Mouse (Mus musculus) heart, embryonic 14.5 days (tissue): ENCODE data around the gene Rab24. TPM values are rescaled to one million over a fixed set of nuclear protein-coding genes. Genes with fewer than 3 reads are reported as not detected.

Source experiments
- ATAC-seq: fragments of 200-750 bp; cut with Nextera tagmentation; 2 replicates; pipeline ENCODE4 v1.8.0; 2017; ENCODE audit warnings: low read depth, moderate TSS enrichment; ENCODE audit not compliant: insufficient number of reproducible peaks, insufficient read depth, low FRiP score
- H3K27ac ChIP-seq, 2 experiments: fragments of 200-500 bp in 1 of 2; fragments of 300-500 bp in 1 of 2; sonication (generic) in 1 of 2; replicated peaks in 1 of 2; 2 replicates each; pipeline ENCODE4 v1.5.1; 2012 to 2014; ENCODE audit warnings: low read depth in 2 of 2, low read length in 2 of 2, control low read depth in 1 of 2, mild to moderate bottlenecking in 1 of 2, mixed read lengths in 1 of 2; ENCODE audit not compliant: control insufficient read depth in 1 of 2, insufficient read depth in 1 of 2
- H3K27me3 ChIP-seq: fragments of 300-500 bp; sonication (generic); 2 replicates; pipeline ENCODE4 v1.6.1; 2014; ENCODE audit warnings: mild to moderate bottlenecking, low read length, control low read depth; ENCODE audit not compliant: control insufficient read depth, insufficient read depth
- H3K36me3 ChIP-seq: fragments of 300-500 bp; sonication (generic); 2 replicates; pipeline ENCODE4 v1.6.1; 2014; ENCODE audit warnings: mild to moderate bottlenecking, control low read depth, low read length, mixed read lengths; ENCODE audit not compliant: control insufficient read depth, insufficient read depth
- H3K4me1 ChIP-seq, 2 experiments: fragments of 200-500 bp in 1 of 2; fragments of 300-500 bp in 1 of 2; sonication (generic) in 1 of 2; 2 replicates each; pipeline ENCODE4 v1.6.1; 2012 to 2014; ENCODE audit warnings: low read length in 2 of 2, control low read depth in 1 of 2, mixed read lengths in 1 of 2; ENCODE audit not compliant: control insufficient read depth in 2 of 2, insufficient read depth in 2 of 2
- H3K4me2 ChIP-seq: fragments of 300-500 bp; sonication (generic); 2 replicates; pipeline ENCODE4 v1.6.1; 2014; ENCODE audit warnings: mild to moderate bottlenecking, low read length
- H3K4me3 ChIP-seq, 2 experiments: fragments of 200-500 bp in 1 of 2; fragments of 300-500 bp in 1 of 2; sonication (generic) in 1 of 2; 2 replicates each; pipeline ENCODE4 v1.5.1; 2012 to 2014; ENCODE audit warnings: low read length in 2 of 2, mild to moderate bottlenecking in 2 of 2, control low read depth in 1 of 2, low read depth in 1 of 2, moderate library complexity in 1 of 2; ENCODE audit not compliant: control insufficient read depth in 1 of 2, insufficient read depth in 1 of 2
- H3K9ac ChIP-seq: fragments of 300-500 bp; sonication (generic); 2 replicates; pipeline ENCODE4 v1.6.1; 2014; ENCODE audit warnings: mild to moderate bottlenecking, low read length
- H3K9me3 ChIP-seq: fragments of 300-500 bp; sonication (generic); 2 replicates; pipeline ENCODE4 v1.6.1; 2016; ENCODE audit warnings: low read length, control low read depth; ENCODE audit not compliant: control insufficient read depth
- WGBS: fragments of 180-500 bp; shearing (Covaris S2); extraction: QIAGEN DNeasy Blood & Tissue Kit; methylation state at CpG from one replicate; pipeline ENCODE4 v1.1.7; 2014; 5-methylcytosine and 5-hydroxymethylcytosine counted together
- polyA plus RNA-seq: library from polyadenylated mRNA; unstranded; fragments of >200 nt; fragmentation: Nextera tagmentation; extraction: Ambion mirVana; gene quantifications from 2 replicates; pipeline ENCODE4 v1.2.1, GENCODE M21; 2014

The Rab24 gene
- polyA plus RNA-seq, 1 experiment from 2014 or later, result 78.7 TPM

GRCm38 (mm10) chr13:55313051-55313450 is 8.7 kb downstream of the Rab24 start:
- WGBS, result 85% methylated on average over 9 of the region's 9 CpGs
- no peaks in the 10 kb centered on the region for H3K4me1 ChIP-seq
- H3K27me3 ChIP-seq, result no peaks in the 10 kb centered on the region
- H3K4me2 ChIP-seq, result no peak overlapping the region
- H3K9ac ChIP-seq, result no peak overlapping the region
- peaks cover 96% of the 10 kb centered on the region for H3K36me3 ChIP-seq
- H3K4me3 ChIP-seq, result no peak overlapping the region
- H3K9me3 ChIP-seq, result no peaks in the 10 kb centered on the region
- no peak overlapping the region for H3K27ac ChIP-seq
- no peak for ATAC-seq

GRCm38 (mm10) chr13:55312028-55312630 is 9.6 kb downstream of the Rab24 start:
- no peaks in the 10 kb centered on the region for H3K27me3 ChIP-seq
- H3K36me3 ChIP-seq, result peaks cover 97% of the 10 kb centered on the region
- no peak overlapping the region for H3K4me3 ChIP-seq
- no peaks in the 10 kb centered on the region for H3K9me3 ChIP-seq
- no peak overlapping the region for H3K4me2 ChIP-seq
- H3K4me1 ChIP-seq, result no peaks in the 10 kb centered on the region
- no peak overlapping the region for H3K9ac ChIP-seq
- no peak for ATAC-seq
- 88% methylated on average over 8 of the region's 8 CpGs for WGBS
- H3K27ac ChIP-seq, result no peak overlapping the region

GRCm38 (mm10) chr13:55300913-55301312 is 20.8 kb downstream of the Rab24 start:
- Histone ChIP-seq H3K9me3 (no peaks in the 10 kb centered on the region), H3K36me3 (peaks cover 99% of the 10 kb centered on the region), H3K4me3 (no peak overlapping the region), H3K27ac (no peak overlapping the region), H3K27me3 (no peaks in the 10 kb centered on the region), H3K4me1 (no peaks in the 10 kb centered on the region), H3K9ac (no peak overlapping the region), H3K4me2 (no peak overlapping the region)
- ATAC-seq, result no peak
- 86% methylated on average over 5 of the region's 5 CpGs for WGBS

GRCm38 (mm10) chr13:55296760-55297159 is 25.0 kb downstream of the Rab24 start:
- Histone ChIP-seq H3K9ac (no peak overlapping the region), H3K4me3 (no peak overlapping the region), H3K27me3 (no peaks in the 10 kb centered on the region), H3K27ac (no peak overlapping the region), H3K4me1 (no peaks in the 10 kb centered on the region), H3K4me2 (no peak overlapping the region), H3K36me3 (peaks cover 97% of the 10 kb centered on the region), H3K9me3 (no peaks in the 10 kb centered on the region)
- no peak for ATAC-seq
- 89% methylated on average over 1 of the region's 1 CpGs for WGBS

- Histone ChIP-seq H3K9ac (no peak overlapping the region), H3K9me3 (no peaks in the 10 kb centered on the region), H3K4me3 (no peak overlapping the region), H3K36me3 (peaks cover 90% of the 10 kb centered on the region), H3K4me2 (no peak overlapping the region), H3K4me1 (no peaks in the 10 kb centered on the region), H3K27ac (no peak overlapping the region), H3K27me3 (no peaks in the 10 kb centered on the region)
- ATAC-seq, result no peak
- WGBS, result 76% methylated on average over 3 of the region's 3 CpGs
Measured at GRCm38 (mm10) chr13:55288854-55289253, 32.9 kb downstream of the Rab24 start.

GRCm38 (mm10) chr13:55277646-55278045 is 44.1 kb downstream of the Rab24 start:
- Histone ChIP-seq H3K27me3 (no peaks in the 10 kb centered on the region), H3K4me3 (no peak overlapping the region), H3K9ac (no peak overlapping the region), H3K4me1 (no peaks in the 10 kb centered on the region), H3K4me2 (no peak overlapping the region), H3K9me3 (no peaks in the 10 kb centered on the region), H3K27ac (no peak overlapping the region), H3K36me3 (peaks cover 79% of the 10 kb centered on the region)
- ATAC-seq, result no peak
- 81% methylated on average over 5 of the region's 5 CpGs for WGBS

GRCm38 (mm10) chr13:55277203-55277602 is 44.5 kb downstream of the Rab24 start:
- Histone ChIP-seq H3K9ac (no peak overlapping the region), H3K9me3 (no peaks in the 10 kb centered on the region), H3K27me3 (no peaks in the 10 kb centered on the region), H3K27ac (no peak overlapping the region), H3K4me2 (no peak overlapping the region), H3K36me3 (peaks cover 78% of the 10 kb centered on the region), H3K4me3 (no peak overlapping the region), H3K4me1 (no peaks in the 10 kb centered on the region)
- 84% methylated on average over 5 of the region's 5 CpGs for WGBS
- ATAC-seq, result no peak
